Mouse (Mus musculus) MEL (cell line): Measurements from ENCODE around the gene Nlgn3. TPM values are rescaled to one million over a fixed set of nuclear protein-coding genes. Genes with fewer than 3 reads are reported as not detected.

Experiments
- DNase-seq: peaks from one replicate; pipeline ENCODE4 v3.0.0; 2011; ENCODE audit warnings: low read depth, low spot score
- H3K27ac ChIP-seq: 2 replicates; pipeline ENCODE4 v1.5.1; 2012; ENCODE audit warnings: low read depth, mild to moderate bottlenecking, control low read depth, low read length, moderate library complexity; ENCODE audit not compliant: control insufficient read depth
- H3K27me3 ChIP-seq, 2 experiments: fragments of 150-350 bp in 1 of 2; sonication (generic) in 1 of 2; 2 replicates each; pipeline ENCODE4 v1.6.1; 2012; ENCODE audit warnings: low read length in 2 of 2, mild to moderate bottlenecking in 2 of 2, improper control_type of control experiment in 1 of 2, moderate library complexity in 1 of 2; ENCODE audit not compliant: insufficient read depth in 2 of 2, control insufficient read depth in 1 of 2
- H3K36me3 ChIP-seq, 2 experiments: 2 replicates each; pipeline ENCODE4 v1.6.1; 2012 to 2014; ENCODE audit warnings: low read length in 2 of 2, improper control_type of control experiment in 1 of 2, inconsistent platforms in 1 of 2, mild to moderate bottlenecking in 1 of 2; ENCODE audit not compliant: insufficient read depth in 2 of 2, control insufficient read depth in 1 of 2
- H3K4me1 ChIP-seq, 2 experiments: fragments of 150-350 bp in 1 of 2; sonication (generic) in 1 of 2; 2 replicates each; pipeline ENCODE4 v1.6.1; 2012; ENCODE audit warnings: low read length in 2 of 2, improper control_type of control experiment in 1 of 2, mild to moderate bottlenecking in 1 of 2; ENCODE audit not compliant: insufficient read depth in 2 of 2, control insufficient read depth in 1 of 2
- H3K4me3 ChIP-seq, 2 experiments: fragments of 150-350 bp in 1 of 2; sonication (generic) in 1 of 2; 2 replicates each; pipeline ENCODE4 v1.5.1; 2012; ENCODE audit warnings: low read depth in 2 of 2, low read length in 2 of 2, mild to moderate bottlenecking in 2 of 2, moderate library complexity in 2 of 2, control low read depth in 1 of 2, improper control_type of control experiment in 1 of 2; ENCODE audit not compliant: control insufficient read depth in 1 of 2, insufficient read depth in 1 of 2
- H3K79me2 ChIP-seq: 2 replicates; pipeline ENCODE4 v1.6.1; 2012; ENCODE audit warnings: mild to moderate bottlenecking, low read length, moderate library complexity; ENCODE audit not compliant: control insufficient read depth, poor library complexity, insufficient read depth
- H3K9ac ChIP-seq: 2 replicates; pipeline ENCODE4 v1.6.1; 2012; ENCODE audit warnings: low read depth, mild to moderate bottlenecking, control low read depth, low read length, moderate library complexity; ENCODE audit not compliant: control insufficient read depth, poor library complexity, severe bottlenecking
- H3K9me3 ChIP-seq: fragments of 150-350 bp; sonication (generic); replicated peaks from 2 replicates; pipeline ENCODE4 v1.6.1; 2012; ENCODE audit warnings: mild to moderate bottlenecking, low read length, improper control_type of control experiment, moderate library complexity; ENCODE audit not compliant: insufficient read depth
- BHLHE40 ChIP-seq: IDR thresholded peaks from 2 replicates; pipeline ENCODE4 v1.6.1; 2012; ENCODE audit warnings: low read depth, mild to moderate bottlenecking, inconsistent platforms, low read length, improper control_type of control experiment, borderline replicate concordance
- CHD2 ChIP-seq: IDR thresholded peaks from 2 replicates; pipeline ENCODE4 v1.6.1; 2011; ENCODE audit warnings: low read length, improper control_type of control experiment
- CTCF ChIP-seq, 3 experiments: IDR thresholded peaks in 2 of 3; conservative IDR thresholded peaks in 1 of 3; 2 replicates each; pipeline ENCODE4 v1.5.1; 2011 to 2012; ENCODE audit warnings: low read length in 3 of 3, low read depth in 2 of 3, mild to moderate bottlenecking in 2 of 3, improper control_type of control experiment in 1 of 3, inconsistent platforms in 1 of 3, mixed read lengths in 1 of 3, moderate library complexity in 1 of 3; ENCODE audit not compliant: control insufficient read depth in 1 of 3, insufficient read depth in 1 of 3, poor library complexity in 1 of 3, severe bottlenecking in 1 of 3
- ETS1 ChIP-seq: IDR thresholded peaks from 2 replicates; pipeline ENCODE4 v1.6.1; 2012; ENCODE audit warnings: low read depth, mild to moderate bottlenecking, inconsistent platforms, low read length, improper control_type of control experiment, moderate library complexity
- GABPA ChIP-seq: IDR thresholded peaks from 2 replicates; pipeline ENCODE4 v1.6.1; 2012; ENCODE audit warnings: low read depth, mild to moderate bottlenecking, inconsistent platforms, low read length, improper control_type of control experiment, moderate library complexity
- GATA1 ChIP-seq: IDR thresholded peaks from 2 replicates; pipeline ENCODE4 v1.6.1; 2011; ENCODE audit warnings: low read depth, low read length, improper control_type of control experiment
- HCFC1 ChIP-seq: IDR thresholded peaks from 2 replicates; pipeline ENCODE4 v1.6.1; 2012; ENCODE audit warnings: low read depth, mild to moderate bottlenecking, inconsistent platforms, low read length, improper control_type of control experiment, moderate library complexity
- JUND ChIP-seq: IDR thresholded peaks from 2 replicates; pipeline ENCODE4 v1.6.1; 2011; ENCODE audit warnings: low read depth, mild to moderate bottlenecking, improper control_type of control experiment, low read length
- KAT2A ChIP-seq: conservative IDR thresholded peaks from 2 replicates; pipeline ENCODE4 v1.6.1; 2012; ENCODE audit warnings: low read depth, low read length, improper control_type of control experiment, inconsistent platforms
- MEF2A ChIP-seq: IDR thresholded peaks from 2 replicates; pipeline ENCODE4 v1.6.1; 2014; ENCODE audit warnings: low read depth, mild to moderate bottlenecking, inconsistent platforms, low read length, improper control_type of control experiment; ENCODE audit not compliant: poor library complexity, insufficient replicate concordance, severe bottlenecking; ENCODE audit errors: extremely low read depth
- MXI1 ChIP-seq: IDR thresholded peaks from 2 replicates; pipeline ENCODE4 v1.6.1; 2011; ENCODE audit warnings: mild to moderate bottlenecking, low read depth, low read length, improper control_type of control experiment
- MYC ChIP-seq: IDR thresholded peaks from 2 replicates; pipeline ENCODE4 v1.6.1; 2011; ENCODE audit warnings: low read depth, mild to moderate bottlenecking, low read length, improper control_type of control experiment, moderate library complexity
- NRF1 ChIP-seq: IDR thresholded peaks from 2 replicates; pipeline ENCODE4 v1.6.1; 2014; ENCODE audit warnings: low read depth, mild to moderate bottlenecking, inconsistent platforms, low read length, improper control_type of control experiment, moderate library complexity; ENCODE audit not compliant: poor library complexity, insufficient read depth, severe bottlenecking
- SIN3A ChIP-seq: IDR thresholded peaks from 2 replicates; pipeline ENCODE4 v1.6.1; 2012; ENCODE audit warnings: low read length, improper control_type of control experiment, inconsistent platforms
- SMC3 ChIP-seq: IDR thresholded peaks from 2 replicates; pipeline ENCODE4 v1.6.1; 2011; ENCODE audit warnings: low read depth, low read length, improper control_type of control experiment
- TAL1 ChIP-seq: IDR thresholded peaks from 2 replicates; pipeline ENCODE4 v1.6.1; 2012; ENCODE audit warnings: mild to moderate bottlenecking, inconsistent platforms, low read length, moderate library complexity, mixed read lengths
- TBP ChIP-seq: IDR thresholded peaks from 2 replicates; pipeline ENCODE4 v1.8.0; 2011; ENCODE audit warnings: low read depth, low read length, improper control_type of control experiment
- TCF12 ChIP-seq: IDR thresholded peaks from 2 replicates; pipeline ENCODE4 v1.6.1; 2014; ENCODE audit warnings: low read depth, mild to moderate bottlenecking, inconsistent platforms, low read length, improper control_type of control experiment, moderate library complexity
- USF1 ChIP-seq: IDR thresholded peaks from 2 replicates; pipeline ENCODE4 v1.6.1; 2014; ENCODE audit warnings: low read depth, mild to moderate bottlenecking, inconsistent platforms, low read length, improper control_type of control experiment, moderate library complexity
- ZKSCAN1 ChIP-seq: IDR thresholded peaks from 2 replicates; pipeline ENCODE4 v1.6.1; 2012; ENCODE audit warnings: low read depth, mild to moderate bottlenecking, inconsistent platforms, low read length, improper control_type of control experiment, moderate library complexity
- ZMIZ1 ChIP-seq: IDR thresholded peaks from 2 replicates; pipeline ENCODE4 v1.6.1; 2012; ENCODE audit warnings: low read depth, mild to moderate bottlenecking, inconsistent platforms, low read length, improper control_type of control experiment, moderate library complexity
- ZNF384 ChIP-seq: IDR thresholded peaks from 2 replicates; pipeline ENCODE4 v1.6.1; 2012; ENCODE audit warnings: low read depth, mild to moderate bottlenecking, inconsistent platforms, low read length, improper control_type of control experiment
- polyA plus RNA-seq, 2 experiments: library from polyadenylated mRNA; stranded (reverse) in 1 of 2; unstranded in 1 of 2; fragments of >175 nt in 1 of 2; fragments of >200 nt in 1 of 2; gene quantifications; 2 replicates each; pipeline versions ENCODE4 v1.2.1 to v1.2.4; 2012; ENCODE audit warnings: low replicate concordance in 2 of 2, low read depth in 1 of 2; ENCODE audit not compliant: insufficient read length in 2 of 2, insufficient read depth in 1 of 2, missing spikeins in 1 of 2
- total RNA-seq: library from RNA; depleted of rRNA; stranded (reverse); fragments of 300-350 nt; gene quantifications from 2 replicates; pipeline ENCODE4 v1.2.3, GENCODE M21; 2012

The Nlgn3 gene
- total and polyA plus RNA-seq, 3 experiments = 0.04 to 0.15 TPM; not detected in 1

- TF ChIP-seq MEF2A = no peak
Observed at GRCm38 (mm10) chrX:101287543-101287942, 11.4 kb upstream of the Nlgn3 start (continued).

- TF ChIP-seq ETS1 (no peak), HCFC1 (no peak), GABPA (no peak), ZMIZ1 (no peak), JUND (no peak), ZNF384 (no peak), SIN3A (no peak), CTCF (IDR thresholded peaks at IDR 0.05 in 2 of 3, conservative IDR thresholded peaks at IDR 0.05 in 1 of 3; ENCODE audit: control insufficient read depth in 1 of 3, insufficient read depth in 1 of 3, low read depth in 2 of 3, low read length in 3 of 3, poor library complexity in 1 of 3, severe bottlenecking in 1 of 3) (no peak), CHD2 (no peak), SMC3 (no peak), MYC (no peak), TAL1 (no peak), GATA1 (no peak), KAT2A (no peak), MXI1 (no peak), NRF1 (no peak), TBP (no peak), ZKSCAN1 (no peak), BHLHE40 (no peak), USF1 (no peak)
- H3K79me2 ChIP-seq = no peaks in the 10 kb centered on the region
- peaks cover 23 to 30% of the 10 kb centered on the region in 2 experiments for H3K4me1 ChIP-seq
- no peaks in the 10 kb centered on the region for H3K27me3 ChIP-seq
- H3K36me3 ChIP-seq = peaks cover 15 to 36% of the 10 kb centered on the region in 2 experiments
- no peak overlapping the region for H3K9ac ChIP-seq
- H3K27ac ChIP-seq = peak overlapping the region; percentile 86
- no peak overlapping the region for H3K4me3 ChIP-seq
- H3K9me3 ChIP-seq = no peaks in the 10 kb centered on the region
- DNase-seq = no peak
Observed at GRCm38 (mm10) chrX:101288432-101288831, 10.5 kb upstream of the Nlgn3 start.

GRCm38 (mm10) chrX:101289037-101289436 is 9.9 kb upstream of the Nlgn3 start:
- TF ChIP-seq TCF12 (no peak), KAT2A (no peak), MEF2A (no peak), TAL1 (no peak), MYC (no peak), MXI1 (no peak), CTCF (IDR thresholded peaks at IDR 0.05 in 2 of 3, conservative IDR thresholded peaks at IDR 0.05 in 1 of 3; ENCODE audit: control insufficient read depth in 1 of 3, insufficient read depth in 1 of 3, low read depth in 2 of 3, low read length in 3 of 3, poor library complexity in 1 of 3, severe bottlenecking in 1 of 3) (no peak), BHLHE40 (no peak)
- TF ChIP-seq, all 39 proteins: peak for 0
- no peak overlapping the region for H3K4me3 ChIP-seq
- H3K27me3 ChIP-seq = no peaks in the 10 kb centered on the region
- no peak for DNase-seq
- H3K36me3 ChIP-seq = peaks cover 15 to 36% of the 10 kb centered on the region in 2 experiments
- no peaks in the 10 kb centered on the region for H3K79me2 ChIP-seq
- H3K4me1 ChIP-seq = peaks cover 23 to 30% of the 10 kb centered on the region in 2 experiments
- H3K9me3 ChIP-seq = no peaks in the 10 kb centered on the region
- no peak overlapping the region; the same call in 1 of the 2 replicates for H3K27ac ChIP-seq
- H3K9ac ChIP-seq = no peak overlapping the region
